10 mouse cellular contexts compared by ENCODE assay signal in the genomic region with DNA sequence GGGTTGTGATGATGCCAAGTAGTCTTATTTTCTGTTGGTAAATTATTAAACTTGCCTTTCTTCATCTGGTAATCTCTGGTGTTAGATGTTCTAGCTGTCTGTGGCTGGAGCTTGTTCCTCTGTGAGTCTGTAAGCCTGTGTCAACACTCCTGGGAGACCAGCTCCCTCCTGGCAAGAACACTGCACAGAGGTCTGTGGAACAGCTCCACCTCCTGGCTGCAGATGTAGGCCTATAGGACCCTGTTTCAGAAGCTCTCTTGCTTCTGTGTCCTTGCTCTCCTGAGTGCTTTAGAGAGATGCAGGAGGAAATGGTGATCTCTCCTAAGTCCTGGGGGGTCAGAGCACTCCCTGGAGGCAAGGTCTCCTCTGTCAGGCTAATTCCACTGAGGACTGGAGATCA.
DNase-seq lines count a peak whose midpoint lies in the region; ATAC-seq and TF ChIP-seq lines count a peak whose summit lies in the region.
"Had no signal": no experiment of that assay in that cellular context is flagged by ENCODE, and none has a peak within 500 bp of the region (broad histone marks: within the 10 kb centered on the region; RNA-seq: fewer than 3 reads in every experiment).

No protein-coding gene starts in this region.

- H3K27ac ChIP-seq in layer of hippocampus, adult 2 months: no peak overlapping the region
- H3K27ac ChIP-seq in ES-E14 (ENCODE audit: insufficient read depth, low read depth, low read length, poor library complexity, severe bottlenecking): no peak overlapping the region
- H3K27ac ChIP-seq: intestine, embryonic 15.5 days; limb, embryonic 13.5 days; midbrain, embryonic 12.5 days had no signal

- DNase-seq in layer of hippocampus, adult 2 months (ENCODE audit: low spot score in 2 of 2): no peak
- no peak for DNase-seq in layer of hippocampus, adult 8-10 months (ENCODE audit: low spot score in 2 of 2)
- peak; percentile 25 for DNase-seq in ES-E14 (ENCODE audit: low read depth, low spot score)
- DNase-seq in forelimb bud, embryonic 11.5 days (ENCODE audit: low read depth, low spot score): peak; percentile 1
- DNase-seq in lung, postnatal 4 days: no peak

- TF ChIP-seq CTCF in layer of hippocampus, adult 2 months (conservative IDR thresholded peaks at IDR 0.05): peak; percentile 58
- peak; percentile 41 for TF ChIP-seq CTCF in E14TG2a.4 (conservative IDR thresholded peaks at IDR 0.05; ENCODE audit: low read length)

- H3K27me3 ChIP-seq in E14TG2a.4 (ENCODE audit: insufficient read depth, low read length): no peaks in the 10 kb centered on the region
- H3K27me3 ChIP-seq: intestine, embryonic 15.5 days; limb, embryonic 13.5 days; midbrain, embryonic 12.5 days had no signal

- in situ Hi-C loops in ES-E14 (cut with MboI; ENCODE audit: low sequenced_read_pairs in 2 of 2, unreplicated experiment in 2 of 2): no loop called here

- no peaks in the 10 kb centered on the region for H3K36me3 ChIP-seq in E14TG2a.4 (ENCODE audit: insufficient read depth, low read length)
- no peaks in the 10 kb centered on the region for H3K36me3 ChIP-seq in ES-E14 (ENCODE audit: control insufficient read depth, insufficient read depth, low read length, poor library complexity, severe bottlenecking)
- H3K36me3 ChIP-seq: intestine, embryonic 15.5 days; limb, embryonic 13.5 days; midbrain, embryonic 12.5 days had no signal

- H3K4me1 ChIP-seq in E14TG2a.4 (replicated peaks; ENCODE audit: low read depth, low read length): no peaks in the 10 kb centered on the region
- H3K4me1 ChIP-seq in ES-E14 (ENCODE audit: control insufficient read depth in 2 of 2, insufficient read depth in 2 of 2, low read length in 2 of 2, poor library complexity in 1 of 2): no peaks in the 10 kb centered on the region
- H3K4me1 ChIP-seq: intestine, embryonic 15.5 days; limb, embryonic 13.5 days; midbrain, embryonic 12.5 days had no signal

- H3K9ac ChIP-seq in ES-E14 (ENCODE audit: insufficient read depth, low read depth, low read length, poor library complexity, severe bottlenecking): no peak overlapping the region
- H3K9ac ChIP-seq: intestine, embryonic 15.5 days; limb, embryonic 13.5 days; midbrain, embryonic 12.5 days had no signal

- H3K4me3 ChIP-seq in layer of hippocampus, adult 2 months: no peak overlapping the region
- no peak overlapping the region for H3K4me3 ChIP-seq in E14TG2a.4 (replicated peaks; ENCODE audit: low read length)
- H3K4me3 ChIP-seq in ES-E14 (ENCODE audit: insufficient read depth in 1 of 2, low read depth in 1 of 2, low read length in 2 of 2, poor library complexity in 1 of 2, severe bottlenecking in 1 of 2): no peak overlapping the region
- H3K4me3 ChIP-seq: intestine, embryonic 15.5 days; limb, embryonic 13.5 days; midbrain, embryonic 12.5 days had no signal

- no peaks in the 10 kb centered on the region for H3K9me3 ChIP-seq in E14TG2a.4 (ENCODE audit: low read length)
- H3K9me3 ChIP-seq in ES-E14 (ENCODE audit: control insufficient read depth, insufficient read depth, low read depth, low read length): no peaks in the 10 kb centered on the region
- H3K9me3 ChIP-seq: intestine, embryonic 15.5 days; limb, embryonic 13.5 days; midbrain, embryonic 12.5 days had no signal

- no peak for ATAC-seq in megakaryocyte-erythroid progenitor cell, adult 5-6 weeks (replicated peaks; ENCODE audit: low FRiP score, low TSS enrichment, poor library complexity, severe bottlenecking)
- ATAC-seq: intestine, embryonic 15.5 days had no signal

TF ChIP-seq in ES-E14, 5 proteins besides CTCF, POLR2A, EP300 and RAD21:
- TF ChIP-seq HCFC1 (IDR thresholded peaks at IDR 0.05; ENCODE audit: borderline replicate concordance, insufficient read depth, low read length) (no peak), ZC3H11A (IDR thresholded peaks at IDR 0.05; ENCODE audit: borderline replicate concordance, low read depth, low read length) (no peak), ZNF384 (IDR thresholded peaks at IDR 0.05; ENCODE audit: low read depth, low read length) (no peak), MAFK (IDR thresholded peaks at IDR 0.05; ENCODE audit: insufficient read depth, low read depth, low read length) (no peak), CHD2 (IDR thresholded peaks at IDR 0.05; ENCODE audit: low read depth, low read length) (no peak)

Comparison
In these comparisons a context has a peak if more than half of its experiments do, and no peak if none do; other contexts are left out.
1. DNase-seq: peak in ES-E14 (single experiment) and forelimb bud, embryonic 11.5 days (single experiment); none in layer of hippocampus, adult 2 months (0 of 2), layer of hippocampus, adult 8-10 months (0 of 2) and lung, postnatal 4 days (0 of 2).